Mouse (Mus musculus): ENCODE data around the gene Naaladl2.
A peak's percentile ranks its signal among the peaks of the same experiment; 100 is the strongest.

Gene Naaladl2

DNA sequence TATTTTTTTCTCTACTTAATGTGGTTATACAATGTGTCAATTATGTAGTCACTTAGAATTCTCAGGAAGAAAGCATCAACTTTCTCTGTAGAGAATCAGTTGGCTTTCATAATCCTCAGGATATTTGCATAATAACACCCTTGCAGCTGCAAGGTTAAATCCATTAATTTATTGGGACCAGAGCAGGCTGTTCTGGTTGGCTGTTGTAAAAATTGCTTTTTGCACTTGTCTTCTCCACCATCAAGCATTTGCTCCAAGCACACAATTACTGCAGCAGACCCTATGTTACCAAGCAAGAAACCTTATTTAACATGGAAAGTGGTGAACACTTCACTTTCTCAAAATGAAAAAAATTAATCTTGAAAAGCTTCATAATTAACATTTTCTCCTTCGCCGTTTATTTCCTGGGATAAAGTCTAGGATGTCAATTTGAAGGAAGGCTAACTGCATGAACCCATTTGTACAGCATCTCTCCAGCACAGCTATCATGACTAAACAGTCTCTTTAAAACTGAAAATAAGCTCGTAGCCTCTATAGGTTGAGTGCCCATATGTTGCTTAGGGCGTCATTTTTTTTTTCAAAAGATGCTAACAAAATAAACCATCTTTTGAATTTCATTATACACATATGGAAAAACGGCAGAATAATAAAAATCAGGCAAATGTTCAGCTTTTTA, 205.4 kb downstream of the Naaladl2 start:
- no peak for DNase-seq (ENCODE audit: low spot score)

DNA sequence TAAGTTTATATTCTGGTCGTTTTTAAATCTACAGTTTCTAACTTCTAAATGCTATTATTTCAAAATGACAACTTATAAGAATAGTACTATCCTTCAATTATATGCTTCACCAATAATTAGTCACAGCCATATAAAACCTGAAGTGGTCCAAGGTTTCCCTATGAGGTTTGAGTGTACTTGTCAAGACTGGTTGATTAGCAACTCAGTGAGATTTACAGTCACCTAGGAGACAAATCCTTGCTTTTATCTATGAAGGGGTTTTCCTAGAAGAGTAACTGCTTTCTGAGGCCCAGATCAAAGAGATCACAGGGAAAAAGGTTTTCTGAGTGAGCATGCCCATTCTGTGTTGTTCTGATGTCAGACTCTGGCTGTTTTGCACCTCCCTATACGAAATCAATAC, 222.2 kb downstream of the Naaladl2 start:
- no peak for DNase-seq (ENCODE audit: low spot score)

DNA sequence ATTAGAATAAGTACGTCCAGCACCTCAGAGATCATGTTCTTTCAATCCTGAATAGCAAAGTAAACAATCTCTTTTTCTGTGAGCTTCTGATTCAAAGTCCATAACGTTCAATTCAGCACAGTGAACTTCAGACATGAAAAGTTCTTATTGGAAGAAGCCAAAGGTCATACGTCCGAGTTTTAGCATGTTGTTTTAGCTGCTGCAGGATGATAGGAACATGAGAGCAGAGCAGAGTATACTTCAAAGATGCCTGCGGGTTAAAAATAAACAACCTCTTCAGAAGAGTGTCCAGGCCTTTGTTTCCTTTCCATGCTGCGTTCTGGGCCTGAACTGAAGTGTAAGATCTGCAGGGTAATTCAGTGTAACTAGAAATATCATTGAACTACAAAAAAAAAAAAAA, 222.7 kb downstream of the Naaladl2 start:
- no peak for DNase-seq (ENCODE audit: low spot score)

DNA sequence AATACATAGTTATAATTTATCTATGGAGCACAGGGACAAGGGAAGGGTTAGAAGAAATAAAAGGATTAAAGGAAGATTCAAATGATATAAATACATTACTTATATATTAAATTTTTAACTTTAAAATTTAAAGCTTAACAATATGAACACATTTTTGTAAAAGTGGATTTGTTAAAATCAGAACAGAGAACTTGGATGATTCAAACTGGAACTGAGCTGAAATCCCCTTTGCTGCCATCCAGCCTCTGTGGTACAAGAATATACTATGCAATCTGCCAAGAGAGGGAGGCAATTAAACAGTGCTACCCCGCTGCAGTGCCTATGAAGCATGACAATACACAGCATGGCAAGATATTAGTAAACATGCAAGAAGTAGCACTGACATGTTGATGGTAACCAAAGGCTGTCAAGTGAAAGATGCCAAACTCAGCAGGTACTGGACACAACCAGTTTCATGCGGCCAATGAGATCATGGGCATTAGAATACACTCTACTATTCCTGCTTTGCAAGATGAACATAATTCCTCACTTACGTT, 238.6 kb downstream of the Naaladl2 start:
- no peak for DNase-seq (ENCODE audit: low spot score)

DNA sequence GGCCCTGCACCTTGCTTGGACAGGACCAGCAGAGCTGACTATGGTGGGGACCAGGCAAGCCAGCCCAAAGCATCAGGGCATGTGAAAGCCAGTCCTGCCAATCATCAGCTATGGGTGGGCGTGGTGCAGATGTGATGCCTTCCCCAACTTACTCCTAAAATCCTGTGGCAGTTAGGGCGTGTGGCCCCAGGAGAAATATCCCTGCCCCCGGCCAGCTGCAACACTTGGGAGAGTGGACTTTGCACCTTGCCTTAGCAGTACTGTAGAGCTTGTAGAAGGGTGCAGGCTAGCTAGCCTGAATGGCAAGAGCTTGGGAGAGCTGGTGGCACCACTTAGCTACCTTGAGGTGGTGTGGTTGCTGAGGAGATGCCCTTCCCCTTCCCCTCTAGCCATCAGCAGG, 255.3 kb downstream of the Naaladl2 start:
- DNase-seq (ENCODE audit: low spot score), result no peak

DNA sequence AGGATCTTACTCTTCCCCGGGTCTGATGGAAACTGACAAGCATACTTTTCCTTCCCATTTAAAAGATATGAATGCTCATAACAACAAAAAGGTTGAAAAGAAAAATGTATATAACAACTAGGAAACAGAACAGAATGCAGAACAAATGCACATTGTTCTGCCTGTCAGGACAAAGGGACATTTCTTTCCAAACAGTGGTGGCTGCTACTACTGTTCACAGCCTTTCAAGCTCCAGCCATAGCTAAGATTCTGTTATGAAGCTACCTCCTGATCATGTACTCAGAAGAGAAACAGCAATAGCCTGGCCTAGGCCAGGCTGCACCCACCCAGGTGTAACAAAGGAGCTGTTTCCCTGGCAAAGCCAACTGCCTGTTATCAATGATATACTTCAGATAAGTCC, 271.8 kb downstream of the Naaladl2 start:
- no peak for DNase-seq (ENCODE audit: low spot score)

DNA sequence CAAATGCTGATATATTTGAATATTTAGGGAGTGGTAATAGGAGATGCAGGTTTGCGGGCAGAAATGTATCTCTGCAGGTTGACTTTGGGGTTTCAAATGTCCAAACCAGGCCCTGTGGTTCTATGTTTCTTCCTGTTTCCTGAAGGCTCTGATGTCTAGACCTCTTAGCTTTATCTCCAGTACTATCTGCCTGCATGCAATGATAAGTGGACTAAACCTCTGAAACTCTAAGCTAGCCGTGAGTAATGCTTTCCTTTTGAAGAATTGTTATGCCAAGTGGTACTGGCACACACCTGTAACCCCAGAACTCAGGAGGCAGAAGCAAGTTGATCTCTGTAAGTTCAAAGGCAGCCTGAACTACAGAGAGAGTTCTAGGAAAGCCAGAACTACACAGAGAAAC, 291.1 kb downstream of the Naaladl2 start:
- DNase-seq (ENCODE audit: low spot score), result no peak

DNA sequence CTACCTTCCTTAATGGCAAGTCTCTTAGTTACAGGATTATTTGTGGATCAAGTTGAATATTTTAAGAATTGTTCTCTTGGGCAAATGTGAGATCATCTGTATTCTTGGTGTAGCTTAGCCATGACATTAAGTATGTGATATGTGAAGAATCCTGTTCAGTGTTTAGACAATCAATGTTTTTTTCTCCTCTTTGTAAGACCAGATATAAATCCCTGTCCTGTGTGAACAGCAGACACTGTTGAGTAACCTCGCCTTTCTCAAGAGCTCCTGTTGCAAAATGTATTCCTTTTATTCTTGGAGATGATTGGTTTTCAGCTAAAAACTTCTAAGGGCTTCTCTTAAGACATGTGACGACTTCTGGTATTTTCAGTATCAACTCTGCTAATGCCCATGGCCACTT, 347.3 kb downstream of the Naaladl2 start:
- DNase-seq (ENCODE audit: low spot score), result no peak

DNA sequence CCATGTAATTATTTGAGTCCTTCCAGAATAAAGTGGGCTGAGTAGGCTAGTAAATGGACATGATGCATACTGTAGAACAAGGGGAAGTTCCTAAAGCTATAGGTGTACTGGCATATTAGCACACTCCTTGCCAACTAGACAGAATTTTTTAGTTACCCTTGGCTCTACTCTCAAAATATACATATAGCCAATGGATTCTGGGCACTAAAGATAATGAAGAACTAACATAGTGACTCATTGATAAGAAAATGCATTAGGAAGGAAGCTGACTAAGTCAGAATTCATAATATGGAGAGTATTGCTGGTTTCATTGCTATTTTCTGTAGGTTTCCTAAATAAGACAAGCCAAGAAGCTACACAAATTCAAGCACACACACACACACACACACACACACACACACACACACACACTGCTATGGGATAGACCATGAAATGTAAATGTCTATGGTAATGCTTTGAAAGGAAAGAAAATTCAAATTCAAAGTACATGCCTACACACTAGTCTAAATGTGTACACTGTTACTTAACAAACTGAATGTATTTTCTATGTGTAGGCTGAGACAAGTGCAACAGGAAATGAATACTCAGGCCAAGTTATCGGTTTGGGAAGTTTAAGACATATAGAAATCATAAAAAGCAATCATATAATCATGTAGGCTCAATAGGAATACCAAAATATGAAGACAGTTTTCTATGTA, 356.5 kb downstream of the Naaladl2 start:
- no peak for DNase-seq (ENCODE audit: low spot score)

DNA sequence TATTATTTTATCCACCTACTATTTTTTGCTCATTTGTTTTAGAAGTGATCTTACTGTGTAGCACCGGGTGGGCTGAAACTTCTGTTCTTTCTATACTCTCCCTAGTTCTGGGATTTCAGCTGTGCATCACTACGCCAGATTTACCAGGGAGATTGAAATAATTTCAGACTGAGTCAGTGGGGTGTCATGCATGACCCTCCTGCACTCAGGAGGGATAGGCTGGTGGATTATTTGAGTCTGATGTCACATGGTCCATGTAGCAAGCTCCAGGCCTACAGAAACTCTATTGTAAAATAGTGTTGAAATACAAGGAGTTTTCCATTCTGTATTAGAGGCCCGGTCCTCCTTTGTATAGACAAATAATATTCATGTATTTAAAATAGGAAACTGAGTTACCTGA, 360.0 kb downstream of the Naaladl2 start:
- DNase-seq (ENCODE audit: low spot score), result no peak

DNA sequence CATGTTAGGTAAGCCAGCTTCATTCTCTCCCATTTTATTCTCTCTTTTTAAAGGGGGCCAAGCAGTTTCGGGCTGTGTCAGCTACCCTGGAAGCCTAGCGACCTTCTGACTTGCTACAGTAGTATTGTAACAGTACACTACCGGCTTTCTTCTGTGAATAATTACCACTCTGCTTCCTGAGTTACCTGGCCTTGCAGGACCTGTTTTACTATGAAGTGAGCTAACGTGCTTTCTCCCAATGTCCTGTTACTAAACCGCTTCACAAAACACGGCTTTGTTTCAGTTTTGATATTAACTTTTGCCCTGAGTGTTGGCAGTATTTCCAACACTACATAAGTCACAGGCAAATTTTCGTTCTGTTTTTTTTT, 360.6 kb downstream of the Naaladl2 start:
- DNase-seq (ENCODE audit: low spot score), result peak; percentile 44

DNA sequence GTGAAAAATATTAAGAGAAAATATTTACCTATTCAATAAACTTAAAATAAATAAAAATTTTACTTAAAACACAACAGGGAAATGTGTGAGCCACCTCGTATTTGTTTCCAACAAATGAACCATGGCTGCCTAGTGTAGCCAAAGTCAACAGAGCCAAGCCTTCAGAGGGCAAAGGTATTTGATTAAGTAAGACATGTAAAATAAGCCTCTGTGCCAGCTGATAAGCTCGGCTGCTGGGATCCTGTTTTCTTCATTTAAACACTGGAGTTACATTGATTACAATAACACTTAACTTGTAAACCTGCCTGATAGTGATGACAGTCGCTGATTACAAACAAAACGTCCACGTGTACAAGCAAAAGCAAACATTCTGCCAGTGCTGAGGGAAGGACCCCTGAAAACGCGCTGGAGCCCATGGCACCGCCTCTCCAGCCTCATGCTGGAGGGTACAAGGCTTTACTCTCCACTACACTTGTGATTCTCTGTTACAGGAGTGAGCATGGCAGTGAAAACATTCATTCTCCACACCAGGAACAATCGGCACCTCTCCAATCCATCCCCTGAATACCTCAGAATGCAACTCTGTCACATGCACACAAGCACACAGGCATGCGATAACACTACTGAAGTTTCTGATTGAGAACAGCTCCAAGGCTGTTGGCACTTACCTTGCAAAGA, 361.1 kb downstream of the Naaladl2 start:
- peak; percentile 30 for DNase-seq (ENCODE audit: low spot score)

DNA sequence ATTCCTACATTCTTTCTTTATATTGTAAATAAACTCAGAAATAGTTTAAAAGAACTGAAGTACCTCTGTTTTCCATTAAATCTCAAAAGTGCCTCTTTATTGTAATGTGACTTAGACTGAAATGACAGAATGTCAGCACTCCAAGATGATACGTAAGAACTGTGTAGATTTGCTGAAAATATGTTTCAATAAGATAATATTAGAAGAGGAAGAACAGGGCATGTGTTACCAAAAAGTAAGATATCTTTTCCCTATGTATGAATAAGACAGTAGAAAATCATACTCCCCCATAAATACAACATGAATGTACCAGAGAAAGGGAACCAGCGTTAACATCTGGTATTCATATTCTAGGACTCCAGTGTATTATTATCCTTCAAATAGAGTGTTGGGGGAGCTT, 362.4 kb downstream of the Naaladl2 start:
- DNase-seq (ENCODE audit: low spot score), result no peak

DNA sequence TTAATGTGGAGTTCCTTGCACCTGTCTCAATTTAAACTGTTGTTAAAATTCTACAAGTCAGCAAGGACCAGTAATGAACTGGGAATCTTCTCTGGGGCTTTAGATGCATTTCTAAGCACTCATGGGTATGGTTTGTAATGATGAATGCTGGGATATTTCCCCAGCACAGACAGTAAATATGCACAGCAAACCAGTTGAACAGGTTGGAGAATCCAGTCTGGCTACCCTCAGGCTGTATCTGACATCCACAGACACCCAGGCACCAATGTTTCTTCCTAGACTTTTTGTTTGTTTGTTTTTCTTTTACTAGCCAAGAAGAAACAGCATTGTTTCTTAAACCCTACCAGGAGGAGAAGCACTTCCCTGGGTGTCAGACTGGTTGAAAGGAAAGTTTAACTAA, 365.6 kb downstream of the Naaladl2 start:
- DNase-seq (ENCODE audit: low spot score), result peak; percentile 2

DNA sequence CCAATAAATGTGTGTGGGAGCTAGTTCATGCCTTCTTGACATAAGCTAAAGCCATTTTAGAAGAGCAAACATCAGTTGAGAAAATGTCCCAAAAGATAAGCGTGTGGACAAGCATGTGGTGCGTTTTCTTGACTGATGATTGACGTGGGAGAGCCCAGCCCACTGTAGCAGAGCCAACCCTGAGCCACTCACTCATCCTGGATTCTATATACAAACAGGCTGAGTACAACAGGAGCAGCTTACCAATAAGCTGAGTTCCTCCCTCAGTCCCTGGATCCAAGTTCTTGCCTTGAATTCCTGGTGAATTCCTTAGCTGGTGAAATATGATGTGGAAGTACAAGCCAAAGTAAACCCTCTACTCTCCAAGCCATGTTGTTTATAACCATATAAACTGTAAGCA, 395.0 kb downstream of the Naaladl2 start:
- peak; percentile 0 for DNase-seq (ENCODE audit: low spot score)

DNA sequence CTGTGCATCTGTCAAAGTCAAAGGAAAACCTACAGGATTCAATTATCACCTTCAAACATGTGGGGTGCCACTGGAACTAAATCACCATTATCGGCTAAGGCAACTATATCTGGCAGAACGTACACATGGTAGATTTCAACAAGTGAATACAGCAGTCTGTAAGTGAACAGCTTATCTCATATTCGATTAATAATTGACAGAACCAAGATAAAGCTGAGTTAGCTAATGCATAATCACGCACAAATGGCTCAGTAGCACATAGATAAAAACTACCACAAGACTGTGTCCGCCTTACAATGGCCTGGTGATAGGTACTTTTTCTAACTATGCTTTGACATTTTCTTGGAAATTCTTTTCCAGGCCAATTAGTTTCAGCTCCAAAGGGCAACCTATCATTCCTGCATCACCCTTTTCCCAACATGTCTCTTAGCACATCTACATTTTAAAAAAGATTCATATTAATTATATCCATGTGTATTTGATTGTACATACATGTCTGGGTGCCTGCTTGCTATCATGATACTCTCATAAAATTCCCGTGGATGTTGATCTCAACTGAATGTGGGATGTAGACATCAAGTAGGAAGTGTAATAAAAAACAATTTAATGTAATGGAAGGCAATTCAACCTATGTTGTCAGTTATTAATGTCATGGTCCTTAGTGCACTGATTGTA, 396.7 kb downstream of the Naaladl2 start:
- no peak for DNase-seq (ENCODE audit: low spot score)

DNA sequence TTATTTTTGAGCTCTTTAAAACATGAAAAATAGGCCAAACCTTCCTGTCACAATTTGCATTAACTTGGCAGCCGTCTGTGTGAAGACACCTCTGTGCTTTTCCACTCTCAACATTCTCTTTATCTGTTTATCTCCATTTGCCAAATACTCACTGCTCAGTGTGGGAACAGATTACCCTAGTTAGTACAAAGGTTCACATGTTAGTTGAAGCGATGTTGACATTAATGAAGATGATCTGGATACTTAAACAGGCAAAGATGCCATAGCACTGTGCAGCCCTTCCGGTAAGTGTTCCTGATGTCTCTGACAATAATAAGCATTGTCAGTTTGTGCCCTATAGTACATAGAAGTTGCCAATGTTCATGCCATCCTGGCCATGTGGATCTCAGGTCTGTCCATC, 400.1 kb downstream of the Naaladl2 start:
- DNase-seq (ENCODE audit: low spot score), result no peak

DNA sequence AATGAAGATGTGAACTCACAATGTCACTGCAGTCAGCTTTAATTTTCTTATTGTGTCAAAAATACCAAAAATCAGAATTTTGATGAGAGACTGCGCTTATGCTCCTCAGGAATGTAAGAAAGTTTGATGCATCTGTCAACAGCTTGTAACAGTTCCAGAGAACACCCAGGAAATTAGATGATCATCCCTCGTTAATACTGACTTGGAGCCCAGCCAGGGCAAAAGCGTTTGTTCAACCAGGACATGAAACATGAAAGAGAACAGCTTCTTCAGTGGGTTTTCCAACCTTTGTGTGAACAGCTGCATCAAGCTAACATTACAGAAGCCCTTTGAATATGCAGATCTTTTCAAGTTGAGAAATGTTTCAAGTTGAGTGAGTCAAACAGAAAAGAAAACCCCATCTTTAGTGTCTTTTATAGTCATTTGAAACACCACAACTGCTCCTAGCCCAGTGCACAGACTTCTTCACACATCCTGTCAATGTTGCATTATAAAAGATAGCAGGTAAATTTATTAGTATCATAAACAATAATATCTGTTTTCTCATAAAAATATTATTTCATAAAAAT, 424.8 kb downstream of the Naaladl2 start:
- no peak for DNase-seq (ENCODE audit: low spot score)

DNA sequence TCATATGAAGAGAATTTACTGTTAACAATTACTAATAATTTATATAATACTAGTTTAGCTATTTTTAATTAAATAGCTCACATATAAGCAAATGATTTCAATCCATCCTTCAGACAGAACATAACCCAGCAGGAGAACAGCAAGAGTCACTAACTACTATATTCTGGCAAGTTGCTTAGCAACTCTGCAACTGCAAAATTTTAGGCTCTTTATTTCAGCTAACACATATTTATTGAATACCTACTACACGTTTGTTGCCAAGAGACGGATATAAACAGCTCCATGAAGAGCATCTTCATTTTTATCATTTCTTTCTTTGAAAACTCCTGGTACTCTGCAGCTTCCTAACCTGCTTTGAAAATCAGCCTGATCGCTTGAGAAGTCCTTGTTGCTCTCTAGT, 429.3 kb downstream of the Naaladl2 start:
- DNase-seq (ENCODE audit: low spot score), result no peak

DNA sequence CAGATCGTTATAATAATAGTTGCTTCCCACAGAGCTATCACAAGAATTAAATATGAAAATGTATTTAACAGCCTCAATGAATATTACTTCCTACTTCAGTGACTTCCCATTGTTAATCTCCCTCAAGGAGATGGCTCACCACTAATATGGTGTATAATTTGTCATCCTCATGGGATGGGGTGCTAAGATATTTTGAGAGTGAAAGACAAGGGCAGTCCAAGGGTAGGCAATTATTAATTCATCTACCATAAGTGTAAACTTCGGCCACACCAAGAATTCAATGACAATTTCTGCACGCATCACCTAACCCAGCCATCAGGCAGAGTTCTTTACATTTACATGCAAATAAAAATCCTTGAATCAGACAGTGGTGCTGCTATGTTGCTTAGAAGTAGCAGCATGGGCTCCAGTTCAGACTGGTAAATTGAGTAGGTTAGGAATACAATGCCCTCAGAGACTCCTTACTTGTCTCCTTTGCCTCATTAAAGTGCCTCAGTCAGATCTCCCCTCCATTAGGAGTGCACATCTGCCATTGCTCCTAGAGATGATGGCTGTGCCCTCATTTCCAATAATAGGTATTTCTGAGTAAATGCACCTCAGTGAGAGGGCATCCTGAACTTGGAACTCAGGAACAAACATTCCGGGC, 438.2 kb downstream of the Naaladl2 start:
- no peak for DNase-seq (ENCODE audit: low spot score)

DNA sequence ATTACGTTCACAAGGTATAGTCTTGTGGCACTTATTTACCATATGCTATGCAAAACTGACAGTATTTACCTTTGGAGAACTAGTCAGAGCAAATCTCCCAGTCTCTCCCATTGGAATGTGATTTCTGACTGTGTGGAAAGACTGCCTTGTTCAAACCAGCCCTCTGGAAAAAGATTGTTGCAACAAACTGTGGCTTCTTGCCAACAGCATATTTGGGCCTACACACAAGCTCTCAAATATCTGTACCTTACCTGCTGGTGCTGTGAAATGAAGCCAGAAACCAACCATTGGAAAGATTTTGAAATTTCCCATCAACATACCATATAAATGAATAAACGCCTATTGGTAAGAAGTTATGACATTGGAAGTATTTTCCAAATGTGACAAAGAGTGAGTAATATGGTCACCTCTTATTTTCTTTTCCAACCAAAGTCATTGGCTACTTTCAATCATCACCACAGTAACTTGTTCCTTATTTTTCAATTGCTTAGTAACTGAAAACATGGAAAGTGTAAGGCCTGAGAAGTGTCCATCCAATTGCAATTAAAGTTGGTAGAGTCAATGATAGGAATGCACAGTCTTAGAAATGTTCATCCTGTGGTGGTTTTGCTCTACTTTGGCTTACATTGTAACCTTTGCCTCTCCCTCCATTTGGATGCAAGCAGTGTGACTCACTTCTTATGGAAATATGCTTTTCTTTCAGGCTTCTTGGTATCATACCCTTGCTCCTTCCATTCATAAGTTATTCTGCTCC, 453.7 kb downstream of the Naaladl2 start:
- peak; percentile 18 for DNase-seq (ENCODE audit: low spot score)
